Mouse (Mus musculus) kidney, adult 9 months (tissue): ENCODE measurements around the gene Xrcc5.

ENCODE experiments used
- DNase-seq: peaks from one replicate; pipeline ENCODE4 v3.0.0; 2022

Gene Xrcc5

DNA sequence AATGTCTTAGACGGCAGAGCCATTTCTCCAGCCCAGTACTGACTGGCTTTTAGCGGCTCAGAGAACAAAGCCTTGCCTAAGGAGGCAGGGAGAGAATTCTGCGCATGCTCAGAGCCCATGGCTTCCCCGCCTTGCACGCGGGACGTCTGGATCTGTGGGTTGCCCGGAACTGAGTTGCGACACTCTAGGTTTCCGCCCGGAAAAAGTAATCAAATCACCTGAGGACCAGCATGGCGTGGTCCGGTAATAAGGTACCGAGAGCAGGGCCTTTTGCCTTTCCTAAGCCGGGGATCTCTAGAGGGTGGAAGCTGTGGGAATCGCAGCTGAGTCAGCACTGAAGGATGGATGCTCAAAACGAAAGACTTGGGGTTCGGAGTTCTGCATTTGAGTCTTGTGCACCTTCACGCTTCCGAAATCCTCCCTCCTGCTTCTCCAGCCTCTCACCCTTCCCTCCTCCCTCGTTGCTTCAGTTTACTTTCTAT is at the start of gene Xrcc5:
Gene Xrcc5, plus strand, starts transcription at position 105 of the 482 bp plus-strand sequence.
- DNase-seq, result peak; percentile 96

GRCm38 (mm10) chr1:72263099-72263498 is 44.1 kb upstream of the Xrcc5 start:
- no peak for DNase-seq

GRCm38 (mm10) chr1:72278085-72278484 is 29.1 kb upstream of the Xrcc5 start:
- no peak for DNase-seq

- peak; percentile 67 for DNase-seq
These were observed 24.6 kb upstream of the Xrcc5 start for GRCm38 (mm10) chr1:72282604-72283003.

- peak; percentile 97 for DNase-seq
These were observed 23.2 kb upstream of the Xrcc5 start, which contains the start of the genes Pecr and Tmem169 for GRCm38 (mm10) chr1:72283992-72284485. Gene Pecr (minus strand): TSS chr1:72284314. Gene Tmem169 (plus strand): TSS chr1:72284369.

- DNase-seq, result no peak
These were observed 22.7 kb upstream of the Xrcc5 start for GRCm38 (mm10) chr1:72284539-72284938.

DNA sequence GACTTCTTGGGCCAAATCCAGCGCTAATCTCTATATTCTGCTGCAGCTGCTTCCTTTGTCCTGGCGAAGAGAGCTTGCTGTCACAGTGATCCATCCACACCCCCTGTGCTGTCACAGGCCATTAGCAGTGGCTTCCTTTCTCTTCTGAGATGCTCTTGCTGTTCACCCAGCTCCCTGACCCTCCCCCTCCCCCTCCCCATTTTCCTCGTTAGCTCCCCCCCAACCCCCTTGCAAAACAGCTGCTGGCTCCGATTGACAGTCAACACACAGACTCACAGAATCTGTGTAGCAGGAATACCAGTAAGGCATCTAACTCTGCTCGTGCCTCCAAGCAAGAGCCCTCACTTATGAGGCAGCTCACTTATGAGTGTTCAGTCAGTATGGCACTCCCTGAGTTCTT is 20.3 kb upstream of the Xrcc5 start:
- no peak for DNase-seq

DNA sequence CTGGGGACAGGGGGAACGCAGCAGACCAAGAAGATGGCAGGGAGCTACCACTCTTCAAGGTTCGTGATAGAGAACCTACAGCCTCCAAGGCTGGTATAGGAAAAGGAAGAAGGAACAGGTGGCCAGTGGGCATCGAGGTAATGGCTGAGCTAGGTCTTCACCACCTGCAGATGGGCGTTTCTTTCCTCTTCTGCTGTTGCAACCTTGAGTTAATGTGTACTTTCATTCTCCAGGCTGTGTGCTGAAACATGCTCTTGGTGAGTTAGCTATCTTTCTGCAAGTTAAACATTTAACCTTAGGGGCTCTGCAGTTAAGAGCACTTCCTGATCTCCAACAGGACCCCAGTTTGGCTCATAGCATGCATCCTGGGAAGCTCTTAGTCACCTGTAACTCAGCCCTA is 19.3 kb upstream of the Xrcc5 start:
- peak; percentile 85 for DNase-seq

GRCm38 (mm10) chr1:72288527-72289150 is 18.6 kb upstream of the Xrcc5 start:
- peak; percentile 89 for DNase-seq

- no peak for DNase-seq
These were observed 16.3 kb upstream of the Xrcc5 start for GRCm38 (mm10) chr1:72290896-72291295.

DNA sequence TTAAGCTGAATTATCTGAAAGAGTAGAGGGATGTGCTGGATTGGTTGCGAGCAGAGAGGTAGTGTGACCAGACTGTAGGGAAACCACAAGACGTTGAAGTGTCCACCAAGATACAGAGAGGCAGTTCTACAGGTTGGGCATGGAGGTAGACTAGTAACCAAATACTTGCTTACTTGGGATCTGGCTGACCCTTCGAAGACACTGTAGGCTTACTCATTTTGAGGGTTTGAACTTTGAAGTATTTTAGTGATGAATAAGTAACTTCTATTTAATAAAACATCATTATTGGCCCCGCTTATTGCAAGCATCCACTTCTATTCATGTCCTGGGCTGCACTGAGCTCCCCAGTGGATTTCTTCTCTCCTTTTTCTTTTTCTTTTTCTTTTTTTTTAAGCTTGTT is 15.8 kb upstream of the Xrcc5 start:
- peak; percentile 79 for DNase-seq

GRCm38 (mm10) chr1:72291925-72292324 is 15.3 kb upstream of the Xrcc5 start:
- DNase-seq, result no peak

DNA sequence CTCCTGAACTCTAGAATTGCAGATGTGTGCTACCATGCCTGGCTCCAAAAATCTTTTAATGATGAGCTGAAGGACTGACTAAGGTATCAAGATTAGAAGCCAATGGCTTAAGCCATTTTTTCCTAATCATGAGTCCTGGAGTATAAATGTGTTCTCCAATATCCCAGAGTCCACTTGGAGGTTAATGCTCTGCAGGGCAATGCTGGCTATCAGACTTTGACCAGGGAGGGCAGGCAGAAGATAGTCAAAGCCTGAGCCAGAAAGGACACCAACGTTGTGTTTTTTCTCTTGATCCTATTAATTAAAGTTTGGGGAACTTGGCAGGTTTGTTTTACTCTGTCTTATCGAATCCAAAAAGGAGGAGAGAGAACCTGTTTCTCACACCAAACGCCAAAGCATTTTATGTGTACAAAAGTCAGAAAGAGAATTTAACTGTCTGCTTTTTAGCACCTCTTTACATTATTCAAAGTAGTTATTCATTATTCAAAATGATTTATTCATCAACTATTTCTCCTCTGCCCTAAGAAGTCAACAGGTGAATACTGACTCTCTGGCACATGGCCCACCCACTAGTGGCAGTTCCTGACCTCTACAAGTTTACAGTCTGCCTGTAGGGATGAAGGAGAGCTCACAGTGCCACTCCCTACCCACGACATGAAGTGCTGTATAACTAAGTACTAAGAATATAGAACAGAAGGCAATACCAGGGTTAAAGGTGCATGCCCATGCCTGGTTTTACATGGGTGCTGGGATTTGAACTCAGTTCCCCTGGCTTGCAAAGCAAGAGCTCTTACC is 13.2 kb upstream of the Xrcc5 start:
- DNase-seq, result peak; percentile 92

DNA sequence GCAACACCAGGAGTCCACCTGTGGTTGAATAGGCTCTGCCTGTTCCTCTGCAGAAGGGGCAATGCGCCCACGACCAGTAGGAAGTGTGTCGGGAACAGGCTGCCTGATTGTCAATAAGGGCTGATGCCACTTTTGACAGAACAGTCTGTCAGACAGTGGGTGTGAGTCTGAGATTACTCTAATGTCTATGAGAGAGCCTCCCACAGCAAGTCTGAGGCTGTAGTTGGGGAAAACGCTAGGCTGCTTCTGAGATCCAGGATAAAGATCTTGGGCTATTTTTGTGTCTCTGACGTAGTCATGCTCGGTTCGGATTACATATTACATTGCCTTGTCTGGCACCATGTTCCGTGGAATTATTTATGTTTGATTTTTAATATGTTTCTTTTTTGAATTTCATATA is 11.5 kb upstream of the Xrcc5 start:
- DNase-seq, result no peak

- DNase-seq, result no peak
These were observed 5.4 kb upstream of the Xrcc5 start for GRCm38 (mm10) chr1:72301845-72302244.

- no peak for DNase-seq
These were observed 980 bp upstream of the Xrcc5 start for GRCm38 (mm10) chr1:72306241-72306640.

DNA sequence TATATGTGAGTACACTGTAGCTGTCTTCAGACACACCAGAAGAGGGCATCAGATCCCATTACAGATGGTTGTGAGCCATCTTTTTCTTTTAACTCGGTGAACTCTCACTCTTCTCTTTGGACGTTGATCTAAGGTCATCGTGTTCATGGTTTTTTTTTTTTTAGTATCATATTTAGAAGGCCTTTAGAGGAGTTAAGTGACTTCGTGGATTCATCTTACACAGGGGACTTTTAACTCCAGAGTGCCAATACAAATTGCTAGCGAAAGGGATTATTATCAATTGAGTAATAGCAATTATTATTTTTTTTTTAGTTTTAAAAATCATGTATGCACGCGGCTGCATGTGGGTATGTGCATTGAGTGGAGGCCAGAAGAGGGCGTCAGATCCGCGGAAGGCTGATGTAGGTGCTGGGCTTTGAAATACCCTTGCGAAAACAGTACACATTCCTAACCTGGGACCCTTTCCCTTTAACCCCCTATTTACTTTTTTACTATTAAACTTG is 491 bp upstream of the Xrcc5 start:
- DNase-seq, result no peak

DNA sequence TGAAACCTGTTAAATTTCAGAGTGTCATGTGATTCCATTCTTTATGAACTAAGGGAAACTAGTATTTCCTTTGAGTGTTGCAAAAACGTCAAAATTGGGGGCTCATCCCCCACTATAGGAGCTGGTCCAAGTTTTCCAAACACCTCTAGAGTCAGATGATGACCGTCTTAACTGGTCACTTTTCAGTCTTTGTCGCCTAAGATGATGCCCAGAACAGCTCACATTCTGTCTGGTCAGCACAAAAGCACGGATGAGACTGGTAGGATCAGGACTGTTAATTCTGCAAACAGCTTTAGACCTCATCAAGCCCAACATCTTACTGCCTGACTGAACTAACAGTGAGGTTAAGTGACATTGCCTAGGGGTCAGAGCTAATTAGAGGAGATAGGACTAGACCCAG is 1.7 kb downstream of the Xrcc5 start:
- DNase-seq, result no peak

- no peak for DNase-seq
These were observed 2.7 kb downstream of the Xrcc5 start for GRCm38 (mm10) chr1:72309744-72310424.

DNA sequence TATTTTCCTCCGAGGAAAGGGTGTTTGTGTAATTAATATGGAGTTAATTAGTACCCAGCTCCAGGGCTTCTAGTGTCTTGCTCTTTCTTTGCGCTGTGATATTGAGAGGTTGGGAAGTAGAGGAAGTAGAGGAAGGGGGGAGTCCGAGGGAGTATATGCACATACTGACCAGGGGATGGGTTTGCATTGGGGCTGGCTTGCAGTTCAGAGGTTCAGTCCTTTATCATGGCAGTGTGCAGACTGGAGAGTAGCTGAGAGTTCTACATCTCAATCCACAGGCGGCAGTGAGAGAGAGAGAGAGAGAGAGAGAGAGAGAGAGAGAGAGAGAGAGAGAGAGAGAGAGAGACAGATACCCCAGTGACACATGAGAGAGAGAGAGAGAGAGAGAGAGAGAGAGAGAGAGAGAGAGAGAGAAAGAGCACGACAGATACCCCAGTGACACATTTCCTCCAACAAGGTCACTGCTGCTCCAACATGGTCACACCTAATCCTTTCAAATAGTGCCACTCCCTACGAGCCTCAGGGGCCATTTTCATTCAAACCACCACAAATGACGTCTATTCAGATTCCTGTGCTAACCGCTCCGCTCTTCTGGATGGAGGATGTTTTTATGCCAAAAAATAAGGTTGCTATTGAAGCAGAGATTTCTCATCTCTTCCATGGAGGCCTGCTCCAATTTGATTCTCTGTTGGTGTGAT is 5.6 kb downstream of the Xrcc5 start:
- no peak for DNase-seq

DNA sequence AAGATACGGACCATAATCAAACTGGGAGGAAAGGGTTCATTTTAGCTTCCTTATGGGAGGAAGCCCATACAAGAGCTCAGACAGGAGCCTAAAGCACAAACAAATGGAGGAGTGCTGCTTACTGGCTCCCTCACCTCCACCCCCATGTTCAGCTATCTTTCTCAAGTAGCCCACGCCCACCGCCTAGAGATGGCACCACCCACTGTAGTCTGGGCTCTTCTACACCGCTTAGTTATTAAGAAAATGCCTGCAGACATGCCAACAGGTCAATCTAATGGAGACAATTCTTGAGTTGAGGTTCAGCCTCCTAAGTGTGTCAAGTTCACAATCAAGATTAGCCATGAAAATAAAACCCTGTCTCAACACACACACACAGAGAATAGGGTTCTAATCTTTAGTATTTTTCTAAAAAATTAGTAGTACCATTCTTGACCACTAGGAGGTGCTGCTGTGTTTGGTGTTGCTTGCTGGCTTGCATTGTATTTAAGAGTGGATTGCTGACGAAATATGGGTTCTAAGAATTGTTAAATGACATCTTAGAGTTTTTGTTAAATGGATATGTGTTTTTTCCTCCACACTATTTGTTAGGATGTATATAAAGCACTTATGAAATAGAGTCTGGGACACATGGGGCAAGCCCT is 6.3 kb downstream of the Xrcc5 start:
- DNase-seq, result no peak

GRCm38 (mm10) chr1:72315447-72315846 is 8.2 kb downstream of the Xrcc5 start:
- no peak for DNase-seq
